Mouse (Mus musculus) cerebellum, adult 8-10 months (tissue): ENCODE results near the gene Olfr221.

Experiments
- DNase-seq: peaks from one replicate; pipeline ENCODE4 v3.0.0; 2022

Gene Olfr221

GRCm38 (mm10) chr14:52003981-52004495 is 38.2 kb downstream of the Olfr221 start:
- DNase-seq = peak; percentile 57

- no peak for DNase-seq
Observed at GRCm38 (mm10) chr14:51997483-51997882, 44.8 kb downstream of the Olfr221 start.

GRCm38 (mm10) chr14:51996866-51997265 is 45.4 kb downstream of the Olfr221 start:
- DNase-seq = no peak

GRCm38 (mm10) chr14:51996231-51996841 is 45.9 kb downstream of the Olfr221 start:
- no peak for DNase-seq

- no peak for DNase-seq
Observed at GRCm38 (mm10) chr14:51995219-51995871, 46.9 kb downstream of the Olfr221 start.

- no peak for DNase-seq
Observed at GRCm38 (mm10) chr14:51994453-51994852, 47.8 kb downstream of the Olfr221 start.

- DNase-seq = no peak
Observed at GRCm38 (mm10) chr14:51989461-51989970, 52.7 kb downstream of the Olfr221 start.

GRCm38 (mm10) chr14:51988731-51989130 is 53.5 kb downstream of the Olfr221 start:
- no peak for DNase-seq

GRCm38 (mm10) chr14:51987177-51987576 is 55.1 kb downstream of the Olfr221 start:
- DNase-seq = no peak

GRCm38 (mm10) chr14:51986153-51986505 is 56.1 kb downstream of the Olfr221 start:
- DNase-seq = no peak

- DNase-seq = peak; percentile 57
Observed at GRCm38 (mm10) chr14:51985301-51986152, 56.7 kb downstream of the Olfr221 start.

- peak; percentile 52 for DNase-seq
Observed at GRCm38 (mm10) chr14:51984247-51985231, 57.7 kb downstream of the Olfr221 start, which contains the start of gene Arhgef40. Arhgef40 (plus strand) TSS chr14:51984719.
